Mouse (Mus musculus) left cerebral cortex, adult 18-20 months (tissue): ENCODE measurements at regions not wholly inside any gene's neighbourhood (a gene's known extent, or its start where the extent isn't known, plus 50 kb on each side); places are given as distances from the start of the nearest gene placed in this dataset.

Experiments used
- DNase-seq, 2 experiments: peaks; one replicate each; pipeline ENCODE4 v3.0.0; 2021 to 2022; ENCODE audit warnings: low spot score in 2 of 2, mixed read lengths in 1 of 2

- DNase-seq, result no peak
Measured at GRCm38 (mm10) chr3:105130228-105130627, 63.6 kb downstream of the 4930564D02Rik start.

DNA sequence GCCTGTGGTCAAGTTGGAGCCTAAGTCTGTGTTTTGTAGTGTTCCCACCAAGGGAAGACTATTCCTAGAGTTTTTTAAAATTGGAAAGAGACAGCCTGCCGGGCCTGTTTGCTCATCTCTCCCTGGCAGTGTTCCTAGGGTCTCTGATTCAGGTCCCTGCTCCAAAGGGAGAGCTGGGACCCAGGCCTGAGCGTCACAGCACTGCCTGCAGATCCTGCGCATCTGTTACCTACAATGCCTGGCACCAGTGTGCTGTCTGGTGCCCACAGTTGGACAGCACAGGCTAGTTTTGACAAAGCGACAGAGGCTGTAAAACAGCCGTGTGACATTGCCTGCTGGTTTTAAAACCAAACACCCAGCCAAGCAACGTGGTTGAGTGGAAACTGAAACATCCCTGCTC, 64.4 kb downstream of the 4930564D02Rik start:
- DNase-seq, result no peak

GRCm38 (mm10) chr3:105133011-105133410, 66.4 kb downstream of the 4930564D02Rik start:
- no peak for DNase-seq

DNA sequence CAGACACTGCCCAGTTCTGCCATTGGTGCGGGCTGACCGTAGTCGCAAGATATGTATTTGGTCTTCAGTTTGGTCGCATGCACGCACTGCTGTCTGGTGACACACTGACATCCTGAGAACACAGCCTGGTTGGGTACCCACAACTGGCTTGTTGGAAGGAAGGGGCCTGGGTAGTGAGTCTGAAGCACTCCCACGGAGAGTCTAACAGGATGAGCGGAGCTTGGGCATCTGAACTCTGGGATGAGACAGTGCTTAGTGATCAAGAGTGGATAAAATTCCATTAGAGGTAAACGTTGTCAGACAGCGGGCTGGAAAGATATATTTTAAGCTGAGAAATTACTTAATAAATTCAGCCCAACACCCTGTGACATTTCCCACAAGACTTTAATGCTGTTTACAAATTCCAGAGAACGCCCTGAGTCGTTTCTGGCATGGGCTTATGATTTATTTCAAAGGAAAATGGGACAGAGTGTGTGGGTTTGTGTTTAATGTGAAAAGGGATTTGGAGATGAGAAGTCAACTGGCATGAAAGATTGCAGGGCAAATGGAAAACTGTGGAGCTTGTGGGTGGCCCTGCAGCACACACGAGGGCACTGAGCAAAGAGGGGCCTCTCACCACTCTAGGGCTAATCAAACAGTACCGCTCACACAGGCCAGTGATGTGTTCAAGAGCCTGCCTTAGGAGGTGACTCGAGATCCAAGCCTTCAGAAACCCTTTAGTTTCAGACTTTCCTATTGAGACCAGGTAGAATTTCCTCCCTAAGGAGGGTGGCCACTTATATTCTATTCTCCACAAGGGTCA, 74.7 kb downstream of the 4930564D02Rik start:
- DNase-seq, result no peak

DNA sequence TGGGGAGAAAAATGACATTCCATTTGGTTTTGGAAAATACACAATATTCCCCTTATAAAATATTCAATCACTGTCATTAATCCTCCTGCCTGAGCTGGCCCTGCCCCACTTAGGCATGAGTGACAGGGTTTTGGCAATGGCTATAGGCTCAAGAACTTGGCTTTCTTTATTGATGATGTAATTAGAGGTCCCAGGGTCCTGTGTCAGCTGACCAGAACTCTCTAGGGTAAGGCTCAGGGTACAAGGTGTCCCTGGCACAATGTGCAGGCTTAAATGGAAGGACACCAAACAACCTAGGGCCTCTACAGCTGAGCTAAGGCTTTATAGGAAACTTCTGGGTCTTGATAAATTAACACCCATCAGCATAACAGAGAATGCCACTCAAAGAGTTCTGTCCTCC, 76.0 kb downstream of the 4930564D02Rik start:
- no peak for DNase-seq

DNA sequence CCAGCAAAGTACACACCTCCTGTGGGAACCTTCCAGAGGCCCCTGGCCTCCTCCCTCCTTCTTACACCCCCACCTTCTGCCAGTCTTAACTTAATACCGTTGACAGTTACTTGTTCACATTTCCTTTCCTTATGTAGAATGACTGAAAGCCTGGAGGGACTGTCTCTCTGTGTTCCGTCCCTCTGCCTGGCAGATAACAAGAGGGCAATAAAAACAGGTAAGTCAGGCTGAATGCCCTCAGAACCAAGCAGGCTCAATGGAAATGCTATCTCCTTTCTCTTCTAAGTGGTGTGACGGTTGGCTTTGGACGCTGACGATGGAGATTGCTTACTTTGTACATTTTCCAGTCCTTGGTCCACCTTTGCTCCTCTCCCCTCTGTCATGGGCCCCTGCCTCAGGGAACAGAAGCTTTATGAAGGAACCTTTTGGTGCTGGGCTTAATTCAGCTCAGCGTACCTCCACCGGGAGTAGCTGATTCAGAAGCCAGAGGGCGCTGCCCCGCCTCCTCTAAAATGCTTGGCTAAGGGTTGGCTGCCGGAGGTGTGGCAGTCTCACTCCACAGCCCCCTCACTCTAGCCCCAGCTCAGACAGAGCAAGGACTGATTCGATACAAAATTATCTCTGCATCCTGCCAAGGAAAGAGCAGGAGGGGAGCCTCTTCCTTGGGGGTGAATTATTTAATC, 85.0 kb downstream of the 4930564D02Rik start:
- DNase-seq, result peak; percentile 54 to 59

DNA sequence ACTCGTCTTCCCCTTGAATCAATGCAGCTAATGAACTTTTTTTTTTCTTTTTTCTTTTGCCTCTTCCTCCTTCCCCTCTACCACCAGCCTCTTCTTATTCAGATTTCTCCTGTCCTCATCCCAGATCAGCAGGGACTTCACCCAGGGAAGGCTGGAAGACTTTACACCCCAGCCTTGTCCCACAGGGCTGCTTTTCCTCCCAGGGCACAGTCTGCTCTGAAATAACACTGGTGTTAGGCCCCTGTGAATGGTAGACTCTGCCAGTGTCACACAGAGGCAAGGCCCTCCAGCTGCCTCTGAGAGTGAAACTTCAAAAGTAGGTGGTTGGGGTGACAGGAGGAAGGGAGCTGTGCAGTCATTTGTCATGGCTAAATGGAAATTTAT, 85.5 kb downstream of the 4930564D02Rik start:
- DNase-seq, result no peak

DNA sequence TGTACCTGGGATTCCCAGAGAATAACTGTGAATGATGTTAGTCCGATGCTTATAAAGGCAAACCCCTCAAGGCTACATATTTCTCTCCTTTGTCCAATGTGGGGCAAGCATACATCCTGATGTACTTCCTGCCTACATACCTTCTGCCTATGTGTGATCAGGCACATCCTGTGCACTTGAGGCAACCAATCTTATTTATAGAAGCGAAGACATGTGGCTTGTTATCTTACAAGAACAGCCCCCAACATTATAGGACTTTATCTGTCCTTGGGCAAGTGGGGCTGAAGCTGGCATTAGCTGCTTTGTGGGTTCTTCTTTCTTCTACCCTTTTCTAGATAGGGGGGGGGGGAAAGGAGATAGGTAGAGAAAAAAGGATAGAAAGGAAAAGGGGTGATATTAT, 91.7 kb downstream of the 4930564D02Rik start:
- peak; percentile 8 to 21 for DNase-seq

DNA sequence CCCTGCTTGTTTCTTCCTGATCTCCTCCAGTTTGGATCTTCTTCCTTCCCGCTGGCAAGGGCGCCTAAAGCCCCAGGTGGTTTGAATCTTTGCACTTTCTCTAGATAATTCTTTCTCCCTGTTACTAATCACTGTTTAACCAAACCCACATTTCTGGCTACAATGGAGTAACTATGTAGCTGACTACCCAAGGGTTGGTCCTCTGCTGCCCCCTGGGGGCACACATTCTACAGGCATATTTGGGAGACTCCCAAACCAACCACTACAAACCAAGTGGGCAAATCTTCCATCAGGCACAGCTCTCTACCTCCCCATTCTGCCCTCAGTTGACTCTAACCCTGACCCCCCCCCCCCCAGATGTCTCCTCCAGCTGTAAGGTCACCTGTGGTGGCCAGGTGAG, 98.7 kb downstream of the 4930564D02Rik start:
- DNase-seq, result peak; percentile 62 to 77

- no peak for DNase-seq
Measured at GRCm38 (mm10) chr3:105169117-105169516, 102.5 kb downstream of the 4930564D02Rik start.

GRCm38 (mm10) chr3:105171527-105171926, 104.9 kb downstream of the 4930564D02Rik start:
- no peak for DNase-seq

- DNase-seq, result no peak
Measured at GRCm38 (mm10) chr3:105172054-105172453, 105.4 kb downstream of the 4930564D02Rik start.

- no peak for DNase-seq
Measured at GRCm38 (mm10) chr3:105191303-105191702, 124.7 kb downstream of the 4930564D02Rik start.

DNA sequence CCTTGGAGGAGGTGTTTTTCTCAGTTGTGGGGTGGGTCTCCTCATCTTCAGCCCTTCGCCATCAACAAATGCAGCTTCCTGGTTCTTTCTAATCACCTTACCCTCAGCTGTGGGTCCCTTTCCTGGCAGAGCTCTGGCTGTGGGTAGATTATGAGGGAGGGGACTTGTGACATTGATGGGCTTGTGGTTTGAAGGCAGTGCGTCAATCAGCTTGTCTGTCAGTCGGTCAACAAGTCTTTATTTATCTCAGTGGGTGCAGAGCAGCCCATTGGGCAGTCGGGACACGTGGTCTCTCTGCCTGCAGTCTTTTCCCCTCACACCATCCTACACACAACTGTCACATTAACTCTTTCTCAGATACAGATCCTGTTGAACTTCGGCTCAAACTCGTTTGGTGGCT, 125.2 kb downstream of the 4930564D02Rik start:
- DNase-seq, result no peak

DNA sequence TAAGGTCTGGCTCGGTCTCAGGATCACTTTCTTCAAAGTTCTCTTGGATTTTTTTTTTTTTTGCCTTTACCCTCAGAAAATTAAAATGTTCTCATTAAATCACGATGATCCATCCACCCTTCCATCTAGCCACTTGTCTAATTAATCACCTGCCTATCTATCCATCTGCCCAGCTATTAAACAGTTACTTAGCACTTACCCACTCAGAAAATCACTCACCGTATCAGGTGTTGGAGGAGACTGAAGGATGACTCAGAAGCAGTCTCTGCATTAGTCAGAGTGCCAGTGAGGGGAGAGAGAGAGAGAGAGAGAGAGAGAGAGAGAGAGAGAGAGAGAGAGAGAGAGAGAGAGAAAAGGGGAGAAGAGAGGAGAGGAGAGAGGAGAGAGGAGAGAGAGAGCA, 134.1 kb downstream of the 4930564D02Rik start:
- no peak for DNase-seq

DNA sequence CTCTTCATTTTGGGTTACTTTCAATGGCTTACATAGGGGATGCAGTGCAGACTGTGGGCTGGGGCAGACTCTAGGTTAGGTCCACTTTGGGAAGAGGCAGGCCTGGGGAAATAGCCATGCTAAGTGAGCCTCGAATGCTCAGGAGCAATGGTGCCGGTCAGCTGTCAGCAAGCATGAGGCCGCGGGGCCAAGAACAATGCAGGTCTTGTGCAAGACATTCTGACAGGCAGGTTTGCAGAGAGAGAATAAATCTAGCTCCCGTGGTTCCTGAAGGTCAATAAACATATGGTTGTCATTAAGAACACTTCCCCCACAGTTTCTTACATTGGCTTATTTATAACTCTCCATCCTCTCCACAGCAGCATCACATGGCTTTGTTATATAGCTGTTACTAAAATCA, 142.5 kb downstream of the 4930564D02Rik start:
- DNase-seq, result no peak

GRCm38 (mm10) chr3:105211023-105211422, 144.4 kb downstream of the 4930564D02Rik start:
- DNase-seq, result peak; percentile 34 to 41

DNA sequence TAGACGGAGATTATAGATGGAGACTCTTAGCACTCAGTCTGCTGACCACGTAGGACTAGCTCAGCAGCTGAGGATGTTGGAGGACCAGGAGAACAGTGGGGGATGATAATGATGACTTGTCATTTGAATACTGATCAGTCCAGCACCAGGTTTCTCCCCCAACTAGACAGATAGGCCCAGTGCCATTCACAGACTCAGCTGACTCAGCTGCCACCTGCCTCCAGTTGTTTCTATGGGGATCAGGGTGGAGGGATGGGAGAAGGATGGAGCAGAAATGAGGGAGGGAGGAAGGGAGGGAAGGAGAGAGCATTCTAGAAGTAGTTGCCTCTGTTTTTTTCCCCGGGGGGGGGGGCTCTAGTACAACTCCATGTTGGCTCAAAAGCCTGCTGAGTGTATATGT, 145.1 kb downstream of the 4930564D02Rik start:
- no peak for DNase-seq

DNA sequence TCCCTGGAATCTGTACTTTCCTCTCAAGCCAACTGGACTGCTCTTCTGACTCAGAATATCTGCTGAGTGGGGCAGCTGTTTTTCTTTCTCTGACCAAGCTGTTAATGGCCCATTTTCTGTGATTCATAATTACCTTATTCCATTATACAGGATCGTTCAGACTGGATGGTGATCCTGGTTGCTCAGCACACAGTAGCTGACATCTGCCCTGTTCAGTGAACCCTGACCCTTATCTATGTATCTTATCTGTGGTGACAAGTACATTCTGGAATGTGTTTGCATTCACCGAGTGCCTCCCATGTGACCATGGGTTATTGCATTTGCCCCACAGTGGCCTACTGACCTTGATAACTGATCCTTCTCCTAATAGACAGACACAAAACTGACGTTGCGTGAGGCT, 148.2 kb downstream of the 4930564D02Rik start:
- no peak for DNase-seq

DNA sequence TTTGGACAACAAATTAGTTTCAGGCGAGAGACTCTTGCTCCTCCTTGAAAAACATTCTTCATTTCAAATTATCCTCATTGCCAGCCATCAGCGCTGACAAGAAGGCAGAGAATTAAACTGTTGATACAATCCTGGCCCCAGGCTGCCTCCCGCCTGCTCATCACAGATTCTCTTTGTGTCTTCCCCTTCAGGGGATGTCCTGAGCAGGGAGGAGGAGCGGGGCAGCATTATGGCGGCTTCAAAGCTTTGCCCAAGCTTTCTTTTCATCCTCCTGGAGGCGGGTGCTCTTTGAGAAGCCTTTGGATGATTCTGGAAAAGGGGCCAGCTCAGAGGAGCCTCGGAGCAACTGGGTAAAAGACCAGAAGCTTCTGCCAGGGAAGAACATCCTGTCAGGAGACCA, 149.1 kb downstream of the 4930564D02Rik start:
- DNase-seq, result no peak

DNA sequence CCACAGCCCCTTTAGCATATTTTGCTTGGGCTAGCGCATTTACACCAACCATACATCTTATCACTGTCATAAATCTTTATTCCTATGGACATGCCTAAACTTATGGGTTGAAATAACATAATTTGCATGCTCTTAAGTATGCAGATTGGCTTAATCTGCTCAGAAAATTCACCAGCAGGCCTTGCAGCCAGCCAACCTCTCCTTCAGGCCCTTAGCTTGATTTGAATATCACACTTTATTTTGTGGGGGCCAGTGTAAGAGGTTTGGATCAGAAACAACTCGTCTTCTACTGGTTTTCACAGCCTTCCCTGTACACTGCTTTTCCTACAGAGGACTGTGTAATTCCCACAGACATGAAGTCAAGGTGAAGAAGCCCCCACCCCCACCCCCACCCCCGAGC, 153.0 kb downstream of the 4930564D02Rik start:
- no peak for DNase-seq

- peak in 1 of 2 experiments; percentile 12 for DNase-seq
Measured at GRCm38 (mm10) chr3:105220641-105221040, 154.0 kb downstream of the 4930564D02Rik start.

DNA sequence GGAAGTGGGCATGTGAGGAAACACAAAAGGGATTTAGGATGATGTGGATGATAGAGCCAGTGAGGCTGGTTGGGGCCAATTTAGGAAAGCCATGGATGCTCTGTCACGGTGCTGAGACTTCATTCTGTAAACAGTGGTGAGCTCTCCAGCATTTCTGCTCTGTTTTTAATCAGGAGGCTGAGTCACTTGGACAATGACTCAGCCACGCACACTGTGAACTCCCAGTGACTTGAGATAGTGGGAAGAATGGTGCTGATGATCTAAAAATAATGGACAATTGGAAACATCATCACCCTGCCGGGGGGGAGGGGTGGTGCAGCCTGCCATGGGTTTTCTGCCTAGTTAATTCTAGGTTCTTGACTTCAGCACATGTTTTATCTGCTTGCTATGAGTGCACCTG, 156.3 kb downstream of the 4930564D02Rik start:
- peak; percentile 18 to 35 for DNase-seq
